Mouse (Mus musculus): ENCODE measurements at regions not wholly inside any gene's neighbourhood (a gene's known extent, or its start where the extent isn't known, plus 50 kb on each side); places are given as distances from the start of the nearest gene placed in this dataset.
A peak's percentile ranks its signal among the peaks of the same experiment; 100 is the strongest.

DNA sequence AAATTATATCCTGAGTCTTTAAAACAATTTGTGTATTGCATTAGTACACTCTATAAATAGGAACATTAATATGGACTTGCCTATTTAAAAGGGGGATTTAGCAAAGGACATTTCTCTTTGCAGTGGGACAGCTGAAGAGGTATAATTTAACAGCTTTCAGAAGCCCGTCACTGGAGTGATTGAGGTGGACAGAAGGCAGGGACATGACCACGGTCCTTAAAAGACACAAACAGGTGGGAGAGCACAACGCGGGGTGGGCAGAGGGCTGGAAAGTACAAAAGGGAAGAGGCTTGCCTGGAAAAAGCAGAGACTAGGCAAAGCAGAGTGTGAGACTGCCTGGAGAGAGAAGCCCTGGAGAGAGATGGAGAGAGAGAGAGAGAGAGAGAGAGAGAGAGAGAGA, 51.9 kb upstream of the Pkhd1 start:
- ATAC-seq, result no peak
- Histone ChIP-seq H3K36me3 (ENCODE audit: control insufficient read depth, insufficient read depth) (no peaks in the 10 kb centered on the region), H3K27ac (ENCODE audit: low read length) (no peak overlapping the region), H3K9ac (replicated peaks; ENCODE audit: low read depth, low read length) (no peak overlapping the region), H3K4me3 (replicated peaks; ENCODE audit: low read length) (no peak overlapping the region), H3K27me3 (replicated peaks; ENCODE audit: control insufficient read depth, insufficient read depth, low read length) (no peaks in the 10 kb centered on the region), H3K4me1 (replicated peaks; ENCODE audit: control insufficient read depth, insufficient read depth, low read length) (no peaks in the 10 kb centered on the region), H3K9me3 (ENCODE audit: control insufficient read depth, low read length) (no peaks in the 10 kb centered on the region), H3K4me2 (ENCODE audit: low read length) (no peak overlapping the region)
- WGBS, result 78% methylated on average over 4 of the region's 4 CpGs

DNA sequence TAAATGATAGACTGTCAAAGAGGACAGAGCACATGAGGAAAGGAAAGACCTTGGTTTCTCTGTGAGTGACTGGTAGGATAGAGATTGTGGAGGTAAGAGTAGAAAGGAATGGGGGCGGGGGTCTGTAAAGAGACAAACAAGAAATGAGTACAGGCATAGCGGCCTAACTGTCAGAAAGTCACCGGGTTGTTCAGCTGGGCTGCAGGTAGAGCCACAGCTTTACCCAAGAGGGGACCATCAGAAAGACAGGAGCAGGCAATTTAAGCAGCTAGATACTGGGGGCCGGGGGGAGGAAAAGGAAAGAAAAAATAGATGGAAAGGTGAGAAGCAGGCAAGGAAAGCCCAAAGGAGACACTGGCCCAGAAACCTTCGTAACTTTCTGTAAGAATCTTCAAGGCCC, 52.6 kb upstream of the Pkhd1 start:
- Histone ChIP-seq H3K27me3 (replicated peaks; ENCODE audit: control insufficient read depth, insufficient read depth, low read length) (no peaks in the 10 kb centered on the region), H3K36me3 (ENCODE audit: control insufficient read depth, insufficient read depth) (no peaks in the 10 kb centered on the region), H3K9ac (replicated peaks; ENCODE audit: low read depth, low read length) (no peak overlapping the region), H3K4me1 (replicated peaks; ENCODE audit: control insufficient read depth, insufficient read depth, low read length) (no peaks in the 10 kb centered on the region), H3K27ac (ENCODE audit: low read length) (no peak overlapping the region), H3K4me2 (ENCODE audit: low read length) (no peak overlapping the region), H3K4me3 (replicated peaks; ENCODE audit: low read length) (no peak overlapping the region), H3K9me3 (ENCODE audit: control insufficient read depth, low read length) (no peaks in the 10 kb centered on the region)
- ATAC-seq, result no peak
- 82% methylated on average over 5 of the region's 5 CpGs for WGBS

DNA sequence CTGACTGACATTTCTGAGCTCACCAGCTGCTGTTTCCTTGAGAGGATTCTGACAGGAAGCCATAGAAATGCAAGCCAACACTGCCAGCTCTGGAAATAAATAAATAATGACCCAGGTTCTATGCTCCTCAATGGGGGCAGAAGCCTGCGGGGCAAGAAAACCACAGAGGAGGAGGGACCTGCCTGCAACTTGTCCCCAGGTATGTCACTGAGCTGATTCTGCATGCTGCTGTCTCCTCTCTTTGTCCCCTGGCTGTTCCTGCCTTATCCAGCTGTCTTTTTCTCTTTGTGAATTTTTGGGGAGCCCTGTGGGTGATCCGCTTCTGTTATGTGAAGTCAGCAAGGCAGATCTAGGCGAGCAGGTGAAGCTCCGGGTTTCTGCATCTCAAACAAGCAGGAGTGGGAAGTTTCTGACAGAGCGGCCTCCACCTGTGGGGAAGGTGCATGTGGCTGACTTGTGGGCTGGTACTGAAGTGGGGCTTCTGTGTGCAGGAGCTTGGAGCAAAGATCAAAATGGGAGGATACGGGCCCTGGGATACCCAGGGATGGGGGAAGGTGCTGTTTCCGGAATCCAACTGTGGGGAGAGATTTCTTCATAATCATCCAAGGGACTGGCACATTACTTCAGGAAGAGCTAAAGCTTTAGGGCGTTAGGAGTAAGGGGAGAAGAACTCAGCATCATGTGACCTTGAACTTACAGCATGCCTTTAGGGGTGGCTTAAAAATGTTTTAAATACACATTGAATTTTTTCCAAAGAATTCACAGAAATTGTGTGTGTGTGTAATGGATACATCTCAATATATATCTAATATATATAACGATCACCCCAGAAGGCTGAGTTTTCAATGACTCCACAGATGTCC, 53.3 kb upstream of the Pkhd1 start:
- 81% methylated on average over 9 of the region's 9 CpGs for WGBS

DNA sequence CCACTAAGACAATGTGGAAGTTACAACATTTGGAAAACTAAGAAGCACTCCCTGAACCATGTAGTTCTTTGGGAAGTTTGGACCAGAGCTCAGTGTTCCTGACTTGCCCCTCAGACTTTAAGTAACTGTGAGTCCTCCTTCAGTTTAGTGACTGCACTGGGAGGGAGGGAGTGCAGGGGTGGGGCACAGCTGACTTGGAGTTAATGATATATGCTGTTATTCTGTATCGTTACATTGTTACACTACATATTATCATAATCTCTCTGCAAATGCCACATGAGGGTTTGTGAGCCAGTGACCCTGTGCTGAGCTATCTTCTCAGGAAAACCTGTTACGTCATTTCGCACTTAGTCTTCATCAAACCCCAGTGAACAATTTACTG, 53.9 kb upstream of the Pkhd1 start:
- no peak for ATAC-seq
- Histone ChIP-seq H3K9me3 (ENCODE audit: control insufficient read depth, low read length) (no peaks in the 10 kb centered on the region), H3K4me3 (replicated peaks; ENCODE audit: low read length) (no peak overlapping the region), H3K9ac (replicated peaks; ENCODE audit: low read depth, low read length) (no peak overlapping the region), H3K36me3 (ENCODE audit: control insufficient read depth, insufficient read depth) (no peaks in the 10 kb centered on the region), H3K4me1 (replicated peaks; ENCODE audit: control insufficient read depth, insufficient read depth, low read length) (no peaks in the 10 kb centered on the region), H3K4me2 (ENCODE audit: low read length) (no peak overlapping the region), H3K27me3 (replicated peaks; ENCODE audit: control insufficient read depth, insufficient read depth, low read length) (no peaks in the 10 kb centered on the region), H3K27ac (ENCODE audit: low read length) (no peak overlapping the region)
- WGBS, result 55% methylated on average over 3 of the region's 3 CpGs

More for the DNA sequence above, 53.3 kb upstream of the Pkhd1 start:
- no peaks in the 10 kb centered on the region for H3K4me1 ChIP-seq (replicated peaks; ENCODE audit: control insufficient read depth, insufficient read depth, low read length)
- no peak overlapping the region for H3K9ac ChIP-seq (replicated peaks; ENCODE audit: low read depth, low read length)
- H3K4me2 ChIP-seq (ENCODE audit: low read length), result no peak overlapping the region
- no peaks in the 10 kb centered on the region for H3K27me3 ChIP-seq (replicated peaks; ENCODE audit: control insufficient read depth, insufficient read depth, low read length)
- H3K36me3 ChIP-seq (ENCODE audit: control insufficient read depth, insufficient read depth), result no peaks in the 10 kb centered on the region
- H3K9me3 ChIP-seq (ENCODE audit: control insufficient read depth, low read length), result no peaks in the 10 kb centered on the region
- H3K27ac ChIP-seq (ENCODE audit: low read length), result no peak overlapping the region
- ATAC-seq, result no peak
- H3K4me3 ChIP-seq (replicated peaks; ENCODE audit: low read length), result no peak overlapping the region

DNA sequence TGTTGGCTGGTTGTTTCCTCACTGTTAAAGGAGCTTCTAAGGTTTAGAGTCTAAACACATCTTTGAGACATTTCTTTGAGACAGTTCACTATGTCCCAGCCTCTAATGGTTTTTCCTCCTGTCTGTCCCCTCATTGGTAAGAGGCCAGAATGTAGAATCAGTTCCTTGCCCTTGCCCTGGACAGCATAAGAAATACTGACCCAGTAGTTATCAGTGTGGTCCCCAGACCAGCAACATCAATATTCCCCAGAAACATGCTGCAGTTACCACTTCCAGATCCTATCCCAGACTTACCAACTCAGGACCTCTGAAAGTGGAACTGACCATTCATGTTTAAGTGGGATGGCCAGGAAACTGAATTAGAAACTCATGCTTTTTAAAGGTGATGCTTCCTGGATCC, 54.4 kb upstream of the Pkhd1 start:
- no peaks in the 10 kb centered on the region for H3K36me3 ChIP-seq (ENCODE audit: control insufficient read depth, insufficient read depth)
- no peaks in the 10 kb centered on the region for H3K27me3 ChIP-seq (replicated peaks; ENCODE audit: control insufficient read depth, insufficient read depth, low read length)
- H3K9ac ChIP-seq (replicated peaks; ENCODE audit: low read depth, low read length), result no peak overlapping the region
- H3K4me1 ChIP-seq (replicated peaks; ENCODE audit: control insufficient read depth, insufficient read depth, low read length), result no peaks in the 10 kb centered on the region
- no peak overlapping the region for H3K4me2 ChIP-seq (ENCODE audit: low read length)
- no peak for ATAC-seq
- no peak overlapping the region for H3K27ac ChIP-seq (ENCODE audit: low read length)
- no peaks in the 10 kb centered on the region for H3K9me3 ChIP-seq (ENCODE audit: control insufficient read depth, low read length)
- H3K4me3 ChIP-seq (replicated peaks; ENCODE audit: low read length), result no peak overlapping the region

DNA sequence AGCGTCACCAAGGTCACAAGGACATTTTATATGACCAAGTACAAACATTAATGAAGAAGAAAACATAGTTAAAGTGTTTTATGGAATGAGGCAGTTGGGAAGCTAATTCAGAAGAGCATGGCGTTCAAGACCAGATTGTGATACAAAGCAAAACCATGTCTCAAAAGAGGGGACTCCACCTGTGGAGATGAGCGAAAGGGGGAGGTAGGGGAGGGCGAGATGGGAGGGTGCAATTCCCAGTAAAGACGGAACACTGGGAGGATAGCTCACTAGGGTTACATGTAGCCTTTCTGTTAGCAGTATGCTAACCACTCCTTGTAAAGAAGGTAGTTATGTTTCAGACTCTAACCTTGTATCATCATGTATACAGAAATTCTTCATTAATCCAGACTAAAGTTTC, 55.1 kb upstream of the Pkhd1 start:
- Histone ChIP-seq H3K4me2 (ENCODE audit: low read length) (no peak overlapping the region), H3K27ac (ENCODE audit: low read length) (no peak overlapping the region), H3K27me3 (replicated peaks; ENCODE audit: control insufficient read depth, insufficient read depth, low read length) (no peaks in the 10 kb centered on the region), H3K4me3 (replicated peaks; ENCODE audit: low read length) (no peak overlapping the region), H3K9ac (replicated peaks; ENCODE audit: low read depth, low read length) (no peak overlapping the region), H3K4me1 (replicated peaks; ENCODE audit: control insufficient read depth, insufficient read depth, low read length) (no peaks in the 10 kb centered on the region), H3K9me3 (ENCODE audit: control insufficient read depth, low read length) (no peaks in the 10 kb centered on the region), H3K36me3 (ENCODE audit: control insufficient read depth, insufficient read depth) (no peaks in the 10 kb centered on the region)
- ATAC-seq, result no peak
- 80% methylated on average over 5 of the region's 5 CpGs for WGBS

DNA sequence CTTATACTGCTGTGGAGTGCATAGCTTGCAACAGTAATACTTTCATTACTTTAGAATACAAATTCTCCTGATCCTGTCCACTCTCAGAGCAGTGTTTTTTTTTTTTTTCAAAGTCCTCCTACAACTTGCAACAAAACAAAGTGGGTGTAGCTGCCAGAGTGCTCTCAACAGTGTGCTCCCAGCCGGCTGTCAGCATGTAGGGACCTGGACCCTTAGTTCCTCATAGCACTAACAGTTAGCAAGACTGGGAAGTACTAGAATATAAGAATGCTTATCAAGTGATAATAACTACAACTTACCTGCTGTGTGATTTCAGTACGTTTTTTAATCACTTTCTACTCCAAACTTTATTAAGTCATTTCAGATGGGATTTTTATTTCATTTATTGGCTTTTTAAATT, 55.5 kb upstream of the Pkhd1 start:
- Histone ChIP-seq H3K4me2 (ENCODE audit: low read length) (no peak overlapping the region), H3K27ac (ENCODE audit: low read length) (no peak overlapping the region), H3K4me3 (replicated peaks; ENCODE audit: low read length) (no peak overlapping the region), H3K36me3 (ENCODE audit: control insufficient read depth, insufficient read depth) (no peaks in the 10 kb centered on the region), H3K4me1 (replicated peaks; ENCODE audit: control insufficient read depth, insufficient read depth, low read length) (no peaks in the 10 kb centered on the region), H3K9ac (replicated peaks; ENCODE audit: low read depth, low read length) (no peak overlapping the region), H3K27me3 (replicated peaks; ENCODE audit: control insufficient read depth, insufficient read depth, low read length) (no peaks in the 10 kb centered on the region), H3K9me3 (ENCODE audit: control insufficient read depth, low read length) (no peaks in the 10 kb centered on the region)
- 68% methylated on average over 2 of the region's 2 CpGs for WGBS
- ATAC-seq, result no peak

DNA sequence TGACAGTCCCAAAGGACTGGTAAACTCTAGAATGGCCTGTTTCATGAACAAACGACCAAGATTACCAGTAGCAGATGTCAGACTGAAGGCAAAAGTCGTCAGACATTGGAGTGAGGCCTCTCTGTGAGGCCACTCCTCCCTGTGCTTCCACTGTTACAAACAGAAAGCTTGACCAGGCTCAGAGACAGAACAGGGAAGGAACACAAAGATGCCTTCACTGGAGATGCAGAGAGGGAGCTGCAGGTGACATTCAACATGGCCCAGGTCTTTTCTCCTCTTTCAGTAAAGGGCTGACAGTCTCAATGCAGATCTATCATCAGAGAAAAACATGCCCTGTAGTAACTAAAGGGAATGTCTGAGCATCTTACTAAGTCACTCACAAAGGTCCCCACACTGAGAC, 56.1 kb upstream of the Il17a start:
- H3K36me3 ChIP-seq (ENCODE audit: control insufficient read depth, insufficient read depth), result no peaks in the 10 kb centered on the region
- H3K27ac ChIP-seq (ENCODE audit: low read length), result no peak overlapping the region
- H3K9ac ChIP-seq (replicated peaks; ENCODE audit: low read depth, low read length), result no peak overlapping the region
- no peaks in the 10 kb centered on the region for H3K27me3 ChIP-seq (replicated peaks; ENCODE audit: control insufficient read depth, insufficient read depth, low read length)
- WGBS, result 31% methylated on average over 2 of the region's 2 CpGs
- H3K4me1 ChIP-seq (replicated peaks; ENCODE audit: control insufficient read depth, insufficient read depth, low read length), result no peaks in the 10 kb centered on the region
- H3K4me2 ChIP-seq (ENCODE audit: low read length), result no peak overlapping the region
- H3K9me3 ChIP-seq (ENCODE audit: control insufficient read depth, low read length), result no peaks in the 10 kb centered on the region
- ATAC-seq, result no peak
- H3K4me3 ChIP-seq (replicated peaks; ENCODE audit: low read length), result no peak overlapping the region

DNA sequence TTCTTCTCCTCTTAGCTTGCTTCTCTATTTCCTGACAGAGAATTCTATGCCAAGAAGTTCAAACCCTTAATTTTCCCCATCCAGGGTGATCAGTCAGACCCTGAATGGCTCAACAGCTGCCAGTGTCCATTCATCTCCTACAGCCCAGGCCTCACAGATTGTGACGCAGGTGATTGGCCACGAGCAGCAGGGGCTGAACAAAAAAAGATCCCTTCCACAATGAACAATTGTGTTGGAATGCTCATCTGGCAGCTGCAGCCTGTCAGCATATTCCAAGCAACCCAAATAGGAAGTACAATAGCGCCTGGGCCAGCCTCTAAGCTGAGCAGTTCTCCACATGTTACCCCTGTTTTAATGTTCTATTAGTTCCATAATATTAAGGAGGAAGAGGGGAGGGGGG, 52.7 kb upstream of the Il17a start:
- peak; percentile 43; the same call in 1 of the 2 replicates for ATAC-seq
- Histone ChIP-seq H3K36me3 (ENCODE audit: control insufficient read depth, insufficient read depth) (no peaks in the 10 kb centered on the region), H3K4me2 (ENCODE audit: low read length) (no peak overlapping the region), H3K4me1 (replicated peaks; ENCODE audit: control insufficient read depth, insufficient read depth, low read length) (no peaks in the 10 kb centered on the region), H3K27ac (ENCODE audit: low read length) (no peak overlapping the region), H3K9me3 (ENCODE audit: control insufficient read depth, low read length) (no peaks in the 10 kb centered on the region), H3K9ac (replicated peaks; ENCODE audit: low read depth, low read length) (no peak overlapping the region), H3K27me3 (replicated peaks; ENCODE audit: control insufficient read depth, insufficient read depth, low read length) (no peaks in the 10 kb centered on the region), H3K4me3 (replicated peaks; ENCODE audit: low read length) (no peak overlapping the region)
- 11% methylated on average over 3 of the region's 3 CpGs for WGBS

DNA sequence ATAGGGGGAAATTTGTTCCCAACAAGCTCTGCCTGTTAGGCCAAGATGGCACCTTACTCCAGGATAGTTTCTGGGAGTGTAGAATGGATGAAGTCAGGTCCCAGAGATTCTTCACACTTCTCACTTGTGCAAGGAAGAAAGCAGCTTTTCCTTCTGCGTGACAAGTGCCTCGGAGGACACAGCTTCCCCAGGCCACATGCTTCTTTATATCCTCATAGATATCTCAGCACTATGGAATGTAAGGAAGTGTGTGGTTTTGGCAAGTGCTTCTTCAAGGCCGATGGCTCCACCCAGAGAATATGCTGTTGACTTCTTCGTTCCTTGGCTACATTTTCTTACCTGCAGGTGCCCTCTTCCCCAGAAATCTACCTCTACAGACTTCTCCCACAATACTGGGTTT, 51.9 kb upstream of the Il17a start:
- WGBS, result 98% methylated on average over 4 of the region's 4 CpGs
- no peak overlapping the region for H3K27ac ChIP-seq (ENCODE audit: low read length)
- H3K9me3 ChIP-seq (ENCODE audit: control insufficient read depth, low read length), result no peaks in the 10 kb centered on the region
- no peaks in the 10 kb centered on the region for H3K4me1 ChIP-seq (replicated peaks; ENCODE audit: control insufficient read depth, insufficient read depth, low read length)
- H3K9ac ChIP-seq (replicated peaks; ENCODE audit: low read depth, low read length), result no peak overlapping the region
- H3K36me3 ChIP-seq (ENCODE audit: control insufficient read depth, insufficient read depth), result no peaks in the 10 kb centered on the region
- no peak overlapping the region for H3K4me3 ChIP-seq (replicated peaks; ENCODE audit: low read length)
- H3K4me2 ChIP-seq (ENCODE audit: low read length), result no peak overlapping the region
- no peaks in the 10 kb centered on the region for H3K27me3 ChIP-seq (replicated peaks; ENCODE audit: control insufficient read depth, insufficient read depth, low read length)
- no peak for ATAC-seq

Measured in forebrain, embryonic 16.5 days (tissue).